Mouse (Mus musculus) monocyte, adult 5-6 weeks (primary cell): ENCODE data around the gene Sema3d. TPM values are rescaled to one million over a fixed set of nuclear protein-coding genes. Genes with fewer than 3 reads are reported as not detected.

ENCODE experiments used
- ATAC-seq: fragments of 153-309, 156-312 bp; replicated peaks from 2 replicates; pipeline ENCODE4 v1.8.0; 2017; ENCODE audit warnings: mild to moderate bottlenecking; ENCODE audit not compliant: low TSS enrichment, insufficient number of reproducible peaks, severe bottlenecking, poor library complexity, low FRiP score
- total RNA-seq: library from RNA; stranded (forward); fragments of 200-1000, 200-491, 200-594 nt; gene quantifications from 3 replicates; pipeline ENCODE4 v1.2.3, GENCODE M21; 2017

The Sema3d gene
- not detected in 3 replicates for total RNA-seq

GRCm38 (mm10) chr5:12383133-12383959, at the start of gene Sema3d:
Gene Sema3d, plus strand, starts transcription at chr5:12383385.
- ATAC-seq: no peak

- no peak for ATAC-seq
Measured at GRCm38 (mm10) chr5:12377261-12377660, 5.9 kb upstream of the Sema3d start.

- no peak for ATAC-seq
Measured at GRCm38 (mm10) chr5:12378900-12379299, 4.3 kb upstream of the Sema3d start.

GRCm38 (mm10) chr5:12382010-12382409, 1.2 kb upstream of the Sema3d start:
- no peak for ATAC-seq

GRCm38 (mm10) chr5:12383960-12384285, 738 bp downstream of the Sema3d start:
- ATAC-seq: no peak

- no peak for ATAC-seq
Measured at GRCm38 (mm10) chr5:12392667-12393066, 9.5 kb downstream of the Sema3d start.

- no peak for ATAC-seq
Measured at GRCm38 (mm10) chr5:12399271-12399670, 16.1 kb downstream of the Sema3d start.

GRCm38 (mm10) chr5:12404229-12404628, 21.0 kb downstream of the Sema3d start:
- ATAC-seq: no peak

- ATAC-seq: no peak
Measured at GRCm38 (mm10) chr5:12412595-12412994, 29.4 kb downstream of the Sema3d start.

- ATAC-seq: no peak
Measured at GRCm38 (mm10) chr5:12423264-12423663, 40.1 kb downstream of the Sema3d start.

- ATAC-seq: no peak
Measured at GRCm38 (mm10) chr5:12441737-12442136, 58.6 kb downstream of the Sema3d start.

GRCm38 (mm10) chr5:12442176-12443105, 59.3 kb downstream of the Sema3d start:
- no peak for ATAC-seq

- no peak for ATAC-seq
Measured at GRCm38 (mm10) chr5:12451089-12451488, 67.9 kb downstream of the Sema3d start.

- ATAC-seq: no peak
Measured at GRCm38 (mm10) chr5:12454946-12455345, 71.8 kb downstream of the Sema3d start.

- ATAC-seq: no peak
Measured at GRCm38 (mm10) chr5:12457509-12457908, 74.3 kb downstream of the Sema3d start.

GRCm38 (mm10) chr5:12467568-12468336, 84.6 kb downstream of the Sema3d start:
- no peak for ATAC-seq

- ATAC-seq: no peak
Measured at GRCm38 (mm10) chr5:12474904-12475638, 91.9 kb downstream of the Sema3d start.

- no peak for ATAC-seq
Measured at GRCm38 (mm10) chr5:12475639-12475916, 92.4 kb downstream of the Sema3d start.

- ATAC-seq: no peak
Measured at GRCm38 (mm10) chr5:12487926-12488325, 104.7 kb downstream of the Sema3d start.
